Mouse (Mus musculus) liver, embryonic 14.5 days (tissue): Measurements from ENCODE around the gene Pcna.

Experiments
- CTCF ChIP-seq: IDR thresholded peaks from 2 replicates; pipeline ENCODE4 v1.5.1; 2016; ENCODE audit warnings: antibody characterized with exemption, low read depth, control low read depth
- EP300 ChIP-seq: IDR thresholded peaks from 2 replicates; pipeline ENCODE4 v1.6.1; 2016; ENCODE audit warnings: antibody characterized with exemption, low read depth

DNA sequence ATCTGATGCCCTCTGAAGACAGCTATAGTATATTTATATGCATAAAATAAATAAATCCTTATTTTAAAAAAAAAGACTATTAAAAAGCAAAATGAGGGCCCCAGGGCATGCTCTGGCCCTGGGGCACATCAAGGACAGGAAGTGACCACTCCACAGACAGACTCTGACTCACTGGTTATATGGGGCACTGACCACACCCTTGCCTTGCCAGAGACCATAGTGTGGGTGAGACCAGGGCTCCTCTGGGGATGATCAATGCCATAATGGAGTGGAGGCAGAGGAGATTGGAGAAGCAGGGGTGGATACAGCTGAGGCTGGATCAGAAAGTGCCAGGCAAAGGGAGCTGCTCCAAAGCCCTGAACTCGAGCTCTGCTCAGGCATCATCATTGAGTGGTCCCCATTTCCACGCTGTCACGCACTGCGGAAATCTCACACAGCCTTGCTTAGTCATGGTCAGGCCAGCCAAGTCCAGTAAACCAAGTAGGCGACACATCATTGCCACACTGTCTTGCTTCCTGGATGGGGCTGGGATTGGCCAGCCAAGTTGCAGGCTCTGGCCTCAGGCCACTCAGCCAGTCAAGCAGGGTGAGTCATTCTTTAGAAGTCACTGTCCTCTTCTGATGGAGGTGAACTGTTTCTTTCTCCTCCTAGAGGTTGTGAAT lies 41.0 kb downstream of the Pcna start:
- TF ChIP-seq EP300 (no peak), CTCF (no peak)
